ENCODE assay signal across 20 mouse cellular contexts in genomic region chr2:62368349-62369053, GRCm38 (mm10). TPM values are rescaled to one million over a fixed set of nuclear protein-coding genes. Genes with fewer than 3 reads are reported as not detected.
DNase-seq lines count a peak whose midpoint lies in the region; ATAC-seq and TF ChIP-seq lines count a peak whose summit lies in the region.
"Had no signal": no experiment of that assay in that cellular context is flagged by ENCODE, and none has a peak within 500 bp of the region (broad histone marks: within the 10 kb centered on the region; RNA-seq: fewer than 3 reads in every experiment).

No protein-coding gene starts in this region.

- H3K4me1 ChIP-seq in forebrain, embryonic 14.5 days (ENCODE audit: control insufficient read depth, insufficient read depth, low read length), result no peaks in the 10 kb centered on the region
- 0 out of 2 replicates have a peak, but pooled peaks cover 2% of the 10 kb centered on the region for H3K4me1 ChIP-seq in forebrain, postnatal 0 days (ENCODE audit: insufficient read depth)
- H3K4me1 ChIP-seq in intestine, embryonic 15.5 days (replicated peaks), result no peaks in the 10 kb centered on the region
- H3K4me1 ChIP-seq: heart, embryonic 12.5 days; hindbrain, embryonic 12.5 days; kidney, embryonic 15.5 days; limb, embryonic 15.5 days; liver, embryonic 15.5 days; midbrain, embryonic 13.5 days had no signal

- H3K4me2 ChIP-seq in forebrain, embryonic 14.5 days (ENCODE audit: low read length), result no peak overlapping the region
- H3K4me2 ChIP-seq in forebrain, postnatal 0 days (ENCODE audit: low read depth), result no peak overlapping the region
- no peak overlapping the region for H3K4me2 ChIP-seq in intestine, embryonic 15.5 days (replicated peaks)
- H3K4me2 ChIP-seq: heart, embryonic 12.5 days; hindbrain, embryonic 12.5 days; kidney, embryonic 15.5 days; limb, embryonic 15.5 days; liver, embryonic 15.5 days; midbrain, embryonic 13.5 days had no signal

- ATAC-seq in forebrain, embryonic 14.5 days, result no peak
- ATAC-seq in forebrain, postnatal 0 days, result no peak; the same call in 1 of the 2 replicates
- peak; percentile 52 for ATAC-seq in intestine, embryonic 15.5 days
- ATAC-seq: activated CD4-positive, CD25-positive, alpha-beta regulatory T cell, adult 4 months; inflammation-experienced regulatory T-cells, adult 6 months; midbrain, embryonic 13.5 days had no signal

- TF ChIP-seq CTCF in forebrain, postnatal 0 days (IDR thresholded peaks at IDR 0.05; ENCODE audit: low read depth), result no peak

- H3K9me3 ChIP-seq in forebrain, embryonic 14.5 days (replicated peaks; ENCODE audit: control insufficient read depth, low read length), result no peaks in the 10 kb centered on the region
- no peaks in the 10 kb centered on the region for H3K9me3 ChIP-seq in forebrain, postnatal 0 days (ENCODE audit: low read length)
- H3K9me3 ChIP-seq in intestine, embryonic 15.5 days, result no peaks in the 10 kb centered on the region
- H3K9me3 ChIP-seq: heart, embryonic 12.5 days; hindbrain, embryonic 12.5 days; kidney, embryonic 15.5 days; limb, embryonic 15.5 days; liver, embryonic 15.5 days; midbrain, embryonic 13.5 days had no signal

- no peaks in the 10 kb centered on the region for H3K36me3 ChIP-seq in forebrain, embryonic 14.5 days (ENCODE audit: control insufficient read depth, insufficient read depth, low read length)
- H3K36me3 ChIP-seq in forebrain, postnatal 0 days (ENCODE audit: insufficient read depth), result no peaks in the 10 kb centered on the region
- H3K36me3 ChIP-seq in intestine, embryonic 15.5 days, result no peaks in the 10 kb centered on the region
- H3K36me3 ChIP-seq: heart, embryonic 12.5 days; hindbrain, embryonic 12.5 days; kidney, embryonic 15.5 days; limb, embryonic 15.5 days; liver, embryonic 15.5 days; midbrain, embryonic 13.5 days had no signal

- no peaks in the 10 kb centered on the region for H3K27me3 ChIP-seq in forebrain, embryonic 14.5 days (replicated peaks; ENCODE audit: control insufficient read depth, insufficient read depth, low read length)
- H3K27me3 ChIP-seq in forebrain, postnatal 0 days (ENCODE audit: insufficient read depth, low read length), result no peaks in the 10 kb centered on the region
- H3K27me3 ChIP-seq in intestine, embryonic 15.5 days (replicated peaks), result no peaks in the 10 kb centered on the region
- H3K27me3 ChIP-seq: heart, embryonic 12.5 days; hindbrain, embryonic 12.5 days; kidney, embryonic 15.5 days; limb, embryonic 15.5 days; liver, embryonic 15.5 days; midbrain, embryonic 13.5 days had no signal

- WGBS in forebrain, embryonic 14.5 days, result 68% methylated on average over 5 of the region's 5 CpGs
- 56% methylated on average over 5 of the region's 5 CpGs for WGBS in forebrain, postnatal 0 days
- WGBS in intestine, embryonic 15.5 days, result 70% methylated on average over 5 of the region's 5 CpGs

- peak; percentile 29 for DNase-seq in forebrain, embryonic 14.5 days (ENCODE audit: low spot score)
- DNase-seq in forebrain, postnatal 0 days, result no peak
- peak; percentile 42 for DNase-seq in 3T3-L1 (ENCODE audit: low read depth, low spot score)
- DNase-seq in NIH3T3 (ENCODE audit: low read depth), result peak; percentile 64
- DNase-seq in thymus, postnatal 4 days, result no peak
- DNase-seq in urinary bladder, adult 18-20 months (ENCODE audit: low spot score in 2 of 2), result no peak
- DNase-seq: adrenal gland, postnatal 14 days; heart, postnatal 14 days; kidney, postnatal 4 days; spleen, adult 18-20 months; thymus, postnatal 36 days had no signal

- no peak overlapping the region for H3K9ac ChIP-seq in forebrain, embryonic 14.5 days (ENCODE audit: low read length)
- H3K9ac ChIP-seq in forebrain, postnatal 0 days, result no peak overlapping the region
- H3K9ac ChIP-seq in intestine, embryonic 15.5 days, result no peak overlapping the region
- H3K9ac ChIP-seq: heart, embryonic 12.5 days; hindbrain, embryonic 12.5 days; kidney, embryonic 15.5 days; limb, embryonic 15.5 days; liver, embryonic 15.5 days; midbrain, embryonic 13.5 days had no signal

- no peak overlapping the region for H3K27ac ChIP-seq in forebrain, embryonic 14.5 days (ENCODE audit: low read depth, low read length)
- no peak overlapping the region for H3K27ac ChIP-seq in forebrain, postnatal 0 days (ENCODE audit: low read depth, low read length)
- no peak overlapping the region for H3K27ac ChIP-seq in intestine, embryonic 15.5 days
- H3K27ac ChIP-seq: hindbrain, embryonic 12.5 days; kidney, embryonic 15.5 days; limb, embryonic 15.5 days; liver, embryonic 15.5 days; midbrain, embryonic 13.5 days had no signal

- no peak overlapping the region for H3K4me3 ChIP-seq in forebrain, embryonic 14.5 days (ENCODE audit: low read depth, low read length)
- H3K4me3 ChIP-seq in forebrain, postnatal 0 days (ENCODE audit: low read depth, low read length), result no peak overlapping the region
- H3K4me3 ChIP-seq in intestine, embryonic 15.5 days (replicated peaks), result no peak overlapping the region
- H3K4me3 ChIP-seq: heart, embryonic 12.5 days; hindbrain, embryonic 12.5 days; kidney, embryonic 15.5 days; limb, embryonic 15.5 days; liver, embryonic 15.5 days; midbrain, embryonic 13.5 days had no signal

RNA-seq across cellular contexts. Expression of gene Dpp4, which starts 43.5 kb away (rescaled TPM):
- polyA plus RNA-seq in forebrain, embryonic 14.5 days (2014; fragmentation: Nextera tagmentation; extraction: Ambion mirVana), result 1.6 and 1.7 TPM in 2 replicates
- total RNA-seq in forebrain, postnatal 0 days (2014; rRNA removed), result 1.9 and 2.1 TPM in 2 replicates
- polyA plus RNA-seq in forebrain, postnatal 0 days (2015; fragmentation: Nextera tagmentation; extraction: Ambion mirVana), result 1.6 and 1.8 TPM in 2 replicates
- polyA plus RNA-seq in intestine, embryonic 15.5 days (2015; fragmentation: Nextera tagmentation; extraction: Ambion mirVana), result 69.3 and 72.5 TPM in 2 replicates

Comparison
In these comparisons a context has a peak if more than half of its experiments do, and no peak if none do; other contexts are left out.
1. DNase-seq: peak in forebrain, embryonic 14.5 days (single experiment), 3T3-L1 (single experiment) and NIH3T3 (single experiment); none in forebrain, postnatal 0 days (single experiment), thymus, postnatal 4 days (single experiment) and urinary bladder, adult 18-20 months (0 of 2).
2. RNA of gene Dpp4, which starts 43.5 kb away (polyA plus RNA-seq): 69.3 to 72.5 TPM in intestine, embryonic 15.5 days; 1.6 to 1.8 TPM in forebrain, postnatal 0 days and 1.6 to 1.7 TPM in forebrain, embryonic 14.5 days; every median in the first group is over 10 times any median in the second.